Mouse (Mus musculus) olfactory bulb, adult 2 months (tissue): Measurements from ENCODE around the gene Snrnp48. TPM values are rescaled to one million over a fixed set of nuclear protein-coding genes. Genes with fewer than 3 reads are reported as not detected.
A peak's percentile ranks its signal among the peaks of the same experiment; 100 is the strongest.

Experiments used
- H3K27ac ChIP-seq: fragments of 200-500 bp; 2 replicates; pipeline ENCODE4 v1.5.1; 2012; ENCODE audit warnings: low read depth, low read length; ENCODE audit not compliant: insufficient read depth
- H3K4me1 ChIP-seq: fragments of 200-500 bp; 2 replicates; pipeline ENCODE4 v1.6.1; 2012; ENCODE audit warnings: low read length; ENCODE audit not compliant: control insufficient read depth, insufficient read depth
- H3K4me3 ChIP-seq: fragments of 200-500 bp; 2 replicates; pipeline ENCODE4 v1.5.1; 2012; ENCODE audit warnings: mild to moderate bottlenecking, low read depth, low read length, moderate library complexity; ENCODE audit not compliant: insufficient read depth
- CTCF ChIP-seq: fragments of 200-500 bp; IDR thresholded peaks from 2 replicates; pipeline ENCODE4 v1.5.1; 2012; ENCODE audit warnings: low read depth, mild to moderate bottlenecking, low read length, moderate library complexity; ENCODE audit not compliant: insufficient read depth
- POLR2A ChIP-seq: fragments of 200-500 bp; IDR thresholded peaks from 2 replicates; pipeline ENCODE4 v1.6.1; 2012; ENCODE audit warnings: mild to moderate bottlenecking, low read depth, low read length, moderate library complexity; ENCODE audit not compliant: insufficient read depth
- WGBS: fragments of 180-500 bp; shearing (Covaris S2); methylation state at CpG from one replicate; pipeline ENCODE4 v1.1.7; 2018; 5-methylcytosine and 5-hydroxymethylcytosine counted together
- polyA plus RNA-seq: library from polyadenylated mRNA; stranded (reverse); fragments of >200 nt; gene quantifications from 2 replicates; pipeline ENCODE4 v1.2.4, GENCODE M21; 2012; ENCODE audit warnings: low replicate concordance; ENCODE audit not compliant: missing spikeins, insufficient read depth, insufficient read length

The Snrnp48 gene
- polyA plus RNA-seq = not detected in 2 replicates

DNA sequence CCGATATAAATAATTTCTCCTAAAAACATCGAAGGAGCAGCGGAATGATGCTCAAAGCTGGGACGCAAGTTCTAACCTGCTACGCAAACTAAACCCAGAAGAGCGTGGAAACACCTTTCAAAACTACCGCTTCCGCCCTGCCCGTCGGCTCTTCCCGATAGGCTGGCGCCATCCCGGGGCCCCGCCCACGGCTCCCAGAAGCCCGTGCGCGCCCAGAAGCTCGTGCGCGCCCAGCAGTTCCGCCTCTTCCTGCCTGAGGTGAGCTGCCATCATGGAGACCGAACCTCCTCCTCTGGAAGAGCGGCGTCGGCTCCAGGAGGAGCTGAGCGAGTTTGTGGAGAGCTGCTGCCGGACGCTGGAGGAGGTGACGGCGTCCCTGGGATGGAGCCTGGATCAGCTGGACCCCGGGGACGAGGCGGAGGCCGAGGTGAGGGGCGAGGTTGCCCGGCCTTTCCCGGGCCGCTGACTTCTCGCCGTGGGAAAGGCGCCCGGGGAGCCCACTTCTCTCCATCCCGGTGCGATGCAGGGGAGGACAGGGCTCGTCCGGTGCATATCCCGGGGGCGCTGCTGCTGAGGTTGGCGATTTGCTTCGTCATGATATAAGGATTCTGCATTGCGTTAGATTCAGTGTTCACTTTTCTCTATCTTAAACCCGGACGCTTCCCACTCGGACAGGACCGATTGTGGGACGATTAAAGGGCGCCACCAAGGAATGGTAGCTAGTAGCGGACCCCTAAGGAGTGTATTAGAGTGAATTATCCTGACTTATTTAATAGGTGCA lies at the start of gene Snrnp48:
TSS of gene Snrnp48 (plus strand) at position 237 of the 781 bp plus-strand sequence.
- peak within 1 kb of the TSS; percentile 34; the same call in 1 of the 2 replicates for H3K27ac ChIP-seq
- no peaks in the 10 kb centered on the region for H3K4me1 ChIP-seq
- WGBS = under 1% methylated on average over 59 of the region's 59 CpGs
- TF ChIP-seq CTCF = no peak
- peak; percentile 91 for TF ChIP-seq POLR2A
- peak within 1 kb of the TSS; percentile 81 for H3K4me3 ChIP-seq

DNA sequence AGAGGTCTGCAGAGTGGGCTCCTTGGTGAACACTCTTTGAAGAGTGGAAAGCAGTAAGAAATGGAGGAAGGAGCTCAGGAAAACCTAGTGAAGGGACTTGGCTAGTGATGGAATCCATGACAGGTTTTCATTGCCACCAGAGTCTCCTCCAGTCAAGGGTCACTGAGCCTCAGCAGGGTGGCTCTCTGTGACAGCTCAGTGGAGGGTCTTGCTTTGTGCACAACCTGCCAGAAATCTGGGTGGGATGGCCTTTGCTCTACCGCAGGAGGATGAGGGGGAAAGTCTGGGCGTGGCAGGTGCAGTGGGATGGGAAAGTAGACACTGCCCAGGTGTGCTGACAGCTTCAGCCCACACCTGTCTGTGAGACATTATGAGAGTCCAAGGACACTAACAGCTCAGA lies 49.2 kb upstream of the Snrnp48 start:
- WGBS = 16% methylated on average over 2 of the region's 2 CpGs
- Histone ChIP-seq H3K4me3 (no peak overlapping the region), H3K27ac (no peak overlapping the region), H3K4me1 (peaks cover 18% of the 10 kb centered on the region)
- no peak for TF ChIP-seq POLR2A
- TF ChIP-seq CTCF = no peak

DNA sequence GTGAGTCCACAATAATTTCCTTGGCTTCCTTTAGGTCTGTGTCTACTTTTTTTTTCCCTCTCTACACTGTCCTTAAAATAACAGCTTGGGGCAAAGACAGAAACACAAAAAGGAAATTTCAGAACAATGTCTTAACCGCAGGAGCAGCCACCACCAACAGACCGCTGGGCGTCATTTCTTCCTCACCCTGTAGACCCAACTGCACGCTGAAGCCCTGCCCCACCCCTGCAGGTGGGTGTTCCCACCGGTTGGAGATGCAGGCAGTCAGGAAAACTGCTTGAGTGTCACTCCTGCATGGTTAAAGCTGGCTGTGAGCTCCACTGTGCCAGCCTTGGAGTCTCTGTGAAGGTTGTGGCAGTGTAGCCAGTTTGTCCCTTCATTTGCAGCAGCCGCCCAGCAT lies 47.1 kb upstream of the Snrnp48 start:
- WGBS = 34% methylated on average over 6 of the region's 6 CpGs
- TF ChIP-seq POLR2A = no peak
- no peak for TF ChIP-seq CTCF
- H3K4me3 ChIP-seq = no peak overlapping the region
- H3K4me1 ChIP-seq = peaks cover 2% of the 10 kb centered on the region
- H3K27ac ChIP-seq = no peak overlapping the region

DNA sequence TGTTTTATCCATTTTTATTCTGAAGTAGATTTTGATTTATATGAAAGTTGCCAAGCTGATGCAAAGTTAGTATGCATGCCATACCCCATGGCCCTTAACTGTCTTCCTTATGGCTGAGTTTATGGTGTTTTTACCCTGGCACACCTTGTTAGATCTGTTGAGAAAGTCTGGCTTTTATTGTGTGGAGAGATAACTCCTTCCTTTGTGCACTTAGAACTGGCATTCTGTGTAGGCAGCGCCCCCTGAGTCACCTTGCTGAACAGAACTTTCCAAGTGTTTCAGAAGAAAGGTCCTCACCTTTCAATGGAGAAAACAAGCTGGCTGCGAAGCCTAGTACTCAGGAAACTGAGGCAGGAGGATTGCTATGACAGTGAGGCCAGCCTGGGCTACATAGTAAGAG lies 42.7 kb upstream of the Snrnp48 start:
- Histone ChIP-seq H3K4me3 (no peak overlapping the region), H3K27ac (no peak overlapping the region), H3K4me1 (no peaks in the 10 kb centered on the region)
- TF ChIP-seq CTCF (no peak), POLR2A (no peak)
- WGBS = 76% methylated on average over 2 of the region's 2 CpGs

DNA sequence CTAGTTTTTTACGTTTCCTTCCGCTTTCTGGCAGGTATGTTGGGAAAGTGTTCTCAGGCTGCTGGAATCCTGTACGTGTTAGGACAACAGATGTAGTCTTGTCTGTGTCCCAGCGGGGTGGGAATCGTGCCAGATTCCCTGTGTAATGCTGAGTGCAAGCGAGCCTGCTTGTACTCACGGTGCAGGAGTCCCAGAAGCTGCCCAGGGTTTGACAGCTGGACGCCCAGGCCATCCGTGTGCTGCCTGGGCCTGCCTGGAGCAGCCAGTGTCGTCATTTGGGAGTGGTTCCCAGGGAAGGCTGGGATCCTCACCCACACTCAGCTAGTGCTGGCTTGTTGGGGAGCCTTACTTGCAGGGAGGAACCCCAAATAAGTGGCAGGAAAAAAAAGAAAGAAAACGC lies 42.1 kb upstream of the Snrnp48 start:
- 33% methylated on average over 11 of the region's 11 CpGs for WGBS
- Histone ChIP-seq H3K27ac (no peak overlapping the region), H3K4me1 (no peaks in the 10 kb centered on the region), H3K4me3 (no peak overlapping the region)
- TF ChIP-seq POLR2A (no peak), CTCF (no peak)

DNA sequence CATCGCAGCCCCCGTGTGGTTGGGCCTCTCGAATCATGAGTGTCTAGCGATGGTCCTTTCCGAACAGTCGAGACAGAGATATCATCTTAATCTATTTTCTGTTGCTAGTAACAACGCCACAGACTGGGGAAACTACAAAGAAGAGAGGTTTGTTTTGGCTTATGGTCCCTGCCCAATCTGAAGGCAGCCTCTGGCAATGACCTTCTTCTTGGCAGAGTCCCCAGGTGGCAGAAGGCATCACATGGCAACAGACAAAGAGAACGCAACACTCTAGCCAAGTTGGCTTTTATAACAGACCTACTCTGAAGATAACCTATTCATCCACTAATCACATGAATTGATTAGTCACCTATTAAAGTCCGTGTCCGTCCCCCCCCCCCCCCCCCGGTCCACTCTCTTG lies 39.8 kb upstream of the Snrnp48 start:
- no peak for TF ChIP-seq POLR2A
- no peak for TF ChIP-seq CTCF
- 71% methylated on average over 11 of the region's 11 CpGs for WGBS
- H3K4me3 ChIP-seq = no peak overlapping the region
- H3K27ac ChIP-seq = no peak overlapping the region
- no peaks in the 10 kb centered on the region for H3K4me1 ChIP-seq

DNA sequence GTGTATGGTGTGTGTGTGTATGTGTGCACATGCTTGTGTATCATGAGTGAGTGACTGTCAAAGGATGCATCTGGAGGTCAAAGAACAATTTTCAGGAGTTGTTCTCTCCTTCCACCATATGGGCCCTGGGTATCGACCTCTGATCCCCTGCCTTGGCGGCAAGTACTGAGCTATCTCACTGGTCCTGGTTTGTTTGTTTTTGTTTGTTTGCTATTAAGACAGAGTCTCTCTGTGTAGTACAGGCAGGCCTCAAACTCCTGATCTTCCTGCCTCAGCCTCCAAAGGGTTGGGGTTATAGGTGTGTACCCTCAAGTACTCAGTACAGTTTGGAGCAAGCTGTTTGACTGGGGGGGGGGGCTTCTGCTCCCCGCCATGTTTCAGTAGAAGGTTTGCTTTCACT lies 37.7 kb upstream of the Snrnp48 start:
- no peaks in the 10 kb centered on the region for H3K4me1 ChIP-seq
- TF ChIP-seq POLR2A (no peak), CTCF (no peak)
- no peak overlapping the region for H3K27ac ChIP-seq
- H3K4me3 ChIP-seq = no peak overlapping the region
- 93% methylated on average over 3 of the region's 3 CpGs for WGBS

DNA sequence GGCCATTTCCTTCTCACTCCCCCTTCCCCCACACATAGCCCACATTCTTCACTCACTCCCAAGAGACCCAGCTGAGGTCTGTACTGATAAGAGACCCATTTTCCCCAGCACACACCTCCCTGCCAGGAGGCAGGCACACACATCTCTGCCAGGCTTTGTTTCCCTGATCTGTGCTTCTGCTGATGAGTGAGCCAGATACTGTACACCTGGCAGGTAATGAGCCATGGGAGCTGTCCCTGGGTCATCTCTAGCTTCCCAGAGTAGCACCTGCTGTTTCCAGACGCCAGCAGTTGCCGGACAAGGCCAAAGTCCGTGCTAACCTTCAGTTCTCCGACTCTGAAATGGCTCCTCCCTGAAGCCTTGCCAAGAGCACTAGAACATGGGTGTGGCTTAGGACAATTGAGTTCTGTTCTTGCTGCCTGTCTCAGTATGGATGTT lies 34.0 kb upstream of the Snrnp48 start:
- H3K4me1 ChIP-seq = no peaks in the 10 kb centered on the region
- no peak overlapping the region for H3K27ac ChIP-seq
- TF ChIP-seq CTCF (no peak), POLR2A (no peak)
- WGBS = 71% methylated on average over 4 of the region's 4 CpGs
- no peak overlapping the region for H3K4me3 ChIP-seq

DNA sequence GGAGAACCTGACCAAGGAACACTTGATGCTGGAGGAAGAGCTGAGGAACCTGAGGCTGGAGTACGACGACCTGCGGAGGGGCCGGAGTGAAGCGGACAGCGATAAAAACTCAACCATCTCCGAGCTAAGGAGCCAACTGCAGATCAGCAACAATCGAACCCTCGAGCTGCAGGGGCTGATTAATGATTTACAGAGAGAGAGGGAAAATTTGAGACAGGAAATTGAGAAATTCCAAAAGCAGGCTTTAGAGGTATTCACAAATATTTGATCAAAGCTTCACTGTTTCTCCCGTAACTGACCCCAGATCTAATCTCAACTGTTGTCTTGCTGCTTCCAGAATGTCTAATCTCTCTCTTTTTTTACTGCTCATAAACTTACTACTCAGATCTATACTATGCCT lies 11.3 kb upstream of the Snrnp48 start:
- Histone ChIP-seq H3K27ac (no peak overlapping the region), H3K4me3 (no peak overlapping the region), H3K4me1 (no peaks in the 10 kb centered on the region)
- 91% methylated on average over 10 of the region's 10 CpGs for WGBS
- no peak for TF ChIP-seq POLR2A
- TF ChIP-seq CTCF = no peak

DNA sequence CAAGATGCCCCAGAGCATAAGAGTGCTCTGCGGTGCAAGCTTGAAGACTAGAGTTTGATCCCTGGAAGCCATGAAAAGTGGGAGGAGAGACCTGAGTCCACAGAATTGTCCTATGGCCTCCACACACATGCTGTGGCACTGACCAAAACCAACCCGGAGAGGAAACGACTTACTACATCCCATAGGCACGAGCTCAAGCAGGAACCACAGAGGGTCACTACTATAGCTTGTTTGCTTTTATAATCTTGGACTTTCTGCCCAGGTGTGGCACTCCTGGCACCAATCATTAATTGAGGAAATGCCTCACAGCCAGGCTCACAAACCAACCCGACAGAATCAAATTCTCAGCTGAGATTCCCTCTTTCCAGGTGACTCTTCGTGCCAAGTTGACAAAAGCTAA lies 3.3 kb upstream of the Snrnp48 start:
- Histone ChIP-seq H3K27ac (no peak overlapping the region), H3K4me3 (no peak overlapping the region), H3K4me1 (no peaks in the 10 kb centered on the region)
- 82% methylated on average over 6 of the region's 6 CpGs for WGBS
- no peak for TF ChIP-seq POLR2A
- TF ChIP-seq CTCF = no peak
